Mouse (Mus musculus) left cerebral cortex, adult 11 months (tissue): ENCODE measurements around the gene Ush1g.

ENCODE experiments used
- DNase-seq: peaks from one replicate; pipeline ENCODE4 v3.0.0; 2022; ENCODE audit warnings: low spot score

Gene Ush1g

DNA sequence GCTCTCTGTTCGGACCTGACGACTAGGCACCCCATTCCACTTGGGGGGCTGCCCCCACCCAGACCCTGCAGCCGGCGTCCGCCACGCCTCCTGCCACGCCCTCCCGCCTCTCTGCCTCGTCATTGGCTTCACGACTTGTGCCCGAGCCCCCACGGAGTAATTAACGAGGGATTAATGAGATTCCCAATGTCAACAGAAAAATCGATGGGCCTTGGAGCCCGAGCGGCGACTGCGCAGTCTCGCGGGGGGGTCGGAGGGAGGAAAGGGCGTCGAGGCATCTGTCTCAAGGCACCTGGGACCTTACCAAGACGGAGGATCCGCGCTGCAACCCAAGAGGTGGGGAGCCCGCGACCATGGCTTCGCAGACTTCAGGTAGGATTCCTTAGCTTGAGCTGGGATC, 12.7 kb upstream of the Ush1g start, which contains the start of gene Otop3:
Gene Otop3 (plus strand): TSS at position 201 of the 400 bp plus-strand sequence.
- no peak for DNase-seq

DNA sequence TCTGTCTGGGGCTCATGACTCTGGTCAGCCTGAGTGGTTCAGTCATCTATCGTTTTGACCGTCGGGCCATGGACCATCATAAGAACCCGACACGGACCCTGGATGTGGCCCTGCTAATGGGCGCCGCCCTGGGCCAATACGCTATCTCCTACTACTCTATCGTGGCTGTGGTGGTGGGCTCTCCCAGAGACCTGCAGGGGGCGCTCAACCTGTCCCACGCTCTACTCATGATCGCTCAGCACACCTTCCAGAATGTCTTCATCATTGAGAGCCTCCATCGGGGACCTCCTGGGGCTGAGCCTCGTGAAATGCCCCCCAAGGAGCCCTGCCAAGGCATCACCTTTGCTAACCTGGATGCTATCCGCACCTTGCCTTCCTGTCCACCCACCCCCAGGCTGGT, 7.5 kb upstream of the Ush1g start:
- DNase-seq, result no peak

DNA sequence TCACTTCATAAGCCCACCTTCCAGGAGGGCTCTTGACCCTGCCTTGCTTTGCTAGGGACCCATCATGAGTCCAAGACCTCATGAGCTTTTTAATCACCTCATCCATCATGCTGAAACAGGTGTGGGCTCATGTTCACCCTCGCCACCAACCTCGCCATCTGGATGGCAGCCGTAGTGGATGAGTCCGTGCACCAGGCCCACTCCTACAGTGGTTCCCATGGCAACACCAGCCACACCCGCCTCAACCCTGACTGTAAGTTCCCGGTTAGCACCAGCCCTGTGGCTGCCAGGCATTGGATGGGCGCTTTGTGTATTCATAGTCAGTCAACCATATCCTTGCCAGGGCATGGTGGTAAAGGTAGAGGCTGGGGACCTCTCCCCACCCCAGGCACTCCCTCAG, 4.9 kb upstream of the Ush1g start:
- no peak for DNase-seq

DNA sequence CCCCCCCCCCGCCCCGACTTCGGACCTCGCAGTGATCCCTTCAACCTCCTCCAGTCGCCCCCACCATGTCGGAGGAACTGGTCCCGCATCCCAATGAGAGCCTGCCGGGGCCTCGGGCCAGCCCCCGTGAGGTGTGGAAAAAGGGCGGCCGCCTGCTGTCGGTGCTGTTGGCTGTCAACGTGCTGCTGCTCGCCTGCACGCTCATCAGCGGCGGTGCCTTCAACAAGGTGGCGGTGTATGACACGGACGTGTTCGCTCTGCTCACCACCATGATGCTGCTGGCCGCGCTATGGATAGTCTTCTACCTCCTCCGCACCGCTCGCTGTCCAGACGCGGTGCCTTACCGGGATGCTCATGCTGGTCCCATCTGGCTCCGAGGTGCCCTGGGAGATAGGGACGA, 1.5 kb upstream of the Ush1g start:
- no peak for DNase-seq

DNA sequence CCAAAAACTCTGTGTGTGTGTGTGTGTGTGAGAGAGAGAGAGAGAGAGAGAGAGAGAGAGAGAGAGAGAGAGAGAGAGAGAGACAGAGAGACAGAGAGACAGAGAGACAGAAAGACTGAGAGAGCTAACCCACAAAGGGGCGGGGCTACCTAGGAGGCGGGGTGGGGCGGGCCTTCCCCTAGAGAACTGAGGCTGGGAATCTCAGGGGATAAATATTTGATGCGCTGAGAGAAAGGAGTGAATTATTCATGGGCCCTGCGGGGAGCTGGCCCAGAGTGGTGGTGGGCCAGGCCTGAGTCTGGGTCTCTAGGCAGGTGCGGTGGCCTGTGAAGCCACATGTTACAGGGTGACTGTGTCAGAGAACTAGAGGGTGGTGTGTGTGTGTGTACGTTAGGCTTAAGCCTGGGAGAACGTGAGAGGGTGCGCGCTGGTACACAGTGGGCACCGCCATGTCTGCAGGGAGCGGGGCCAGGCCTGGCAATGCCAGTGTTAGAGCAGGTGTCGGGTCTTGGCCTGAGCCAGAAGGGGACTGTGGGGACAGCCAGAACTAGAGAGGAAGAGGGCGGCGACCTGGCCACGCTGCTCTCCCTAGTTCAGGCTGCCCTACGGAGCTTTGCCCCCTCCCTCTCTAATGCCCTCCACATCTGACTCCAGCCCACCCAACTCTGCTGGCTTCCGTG, 2.0 kb downstream of the Ush1g start:
- DNase-seq, result no peak

DNA sequence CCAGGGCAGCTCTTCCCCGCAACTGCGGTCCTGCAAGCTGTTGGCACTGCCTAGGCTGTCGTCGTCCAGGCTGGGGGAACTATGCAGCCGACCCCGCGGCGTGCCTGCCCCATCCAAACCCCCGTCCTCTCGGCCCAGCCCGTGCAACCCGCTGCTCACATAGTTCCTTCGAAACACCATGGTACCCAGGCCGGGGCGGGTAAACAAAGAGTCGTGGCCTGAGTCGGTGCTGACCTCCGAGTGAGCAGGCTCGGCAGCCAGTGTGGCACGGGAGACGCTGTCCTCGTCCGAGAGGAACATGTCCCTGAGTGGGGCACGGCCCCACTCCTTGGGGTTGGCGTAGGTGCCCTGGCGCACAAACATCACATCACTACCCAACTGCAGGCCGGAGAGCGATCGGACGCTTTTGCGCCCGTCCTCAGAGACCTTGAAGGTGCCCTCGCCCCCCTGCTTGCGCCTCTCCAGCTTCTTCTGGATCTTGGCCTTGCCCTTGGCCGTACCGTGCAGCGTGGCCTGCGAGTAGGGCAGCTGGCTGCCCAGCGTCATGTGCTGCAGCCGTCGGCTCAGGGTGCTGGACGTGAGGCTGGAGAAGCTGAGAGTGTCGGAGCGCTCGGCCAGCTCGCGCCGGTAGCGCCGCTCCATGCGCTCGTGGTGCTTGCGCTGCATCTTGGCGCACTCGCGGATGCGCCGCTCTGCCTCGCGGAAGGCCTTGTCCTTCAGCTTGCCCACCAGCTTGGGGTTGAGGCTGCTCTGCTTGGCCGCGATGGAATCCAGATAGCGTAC, 3.4 kb downstream of the Ush1g start:
- DNase-seq, result no peak

DNA sequence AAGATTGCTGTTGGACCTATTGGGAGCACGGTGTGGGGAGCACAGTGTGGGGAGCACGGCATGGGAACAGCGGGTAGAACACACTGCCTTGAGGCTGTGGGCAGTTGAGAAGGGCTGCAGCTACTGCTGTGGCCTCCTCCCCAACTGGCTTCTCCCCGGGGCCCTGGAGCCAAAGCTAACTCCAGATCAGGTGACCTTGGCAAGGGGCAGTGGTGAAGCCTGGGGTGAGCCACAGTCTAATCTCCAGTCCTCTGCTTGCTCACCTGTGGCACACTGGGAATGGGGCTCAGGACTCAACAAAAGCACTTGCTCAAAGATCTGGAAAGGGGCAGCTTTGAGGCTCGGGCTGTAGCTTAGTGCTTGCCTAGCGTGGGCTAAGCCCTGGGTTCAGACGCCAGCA, 4.6 kb downstream of the Ush1g start:
- DNase-seq, result no peak

DNA sequence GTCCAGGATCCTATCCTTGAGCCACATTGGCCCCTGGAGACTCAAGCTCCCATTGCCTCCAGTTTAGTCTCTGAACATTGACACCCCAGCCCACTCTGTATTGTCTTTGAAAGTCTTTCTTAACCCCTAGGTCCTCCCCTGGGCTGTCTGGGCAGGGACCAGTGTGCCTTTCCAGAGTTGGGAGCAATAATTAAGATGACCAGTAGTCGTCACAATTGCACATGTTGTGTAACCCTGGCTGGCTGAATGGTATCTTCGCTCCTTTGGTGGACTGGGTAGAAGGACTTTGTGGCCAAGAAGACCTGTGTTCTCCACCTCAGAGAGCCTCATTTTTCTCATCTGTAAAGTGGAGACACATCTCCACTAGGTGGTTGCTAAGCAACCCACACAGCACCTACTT, 7.6 kb downstream of the Ush1g start:
- no peak for DNase-seq

DNA sequence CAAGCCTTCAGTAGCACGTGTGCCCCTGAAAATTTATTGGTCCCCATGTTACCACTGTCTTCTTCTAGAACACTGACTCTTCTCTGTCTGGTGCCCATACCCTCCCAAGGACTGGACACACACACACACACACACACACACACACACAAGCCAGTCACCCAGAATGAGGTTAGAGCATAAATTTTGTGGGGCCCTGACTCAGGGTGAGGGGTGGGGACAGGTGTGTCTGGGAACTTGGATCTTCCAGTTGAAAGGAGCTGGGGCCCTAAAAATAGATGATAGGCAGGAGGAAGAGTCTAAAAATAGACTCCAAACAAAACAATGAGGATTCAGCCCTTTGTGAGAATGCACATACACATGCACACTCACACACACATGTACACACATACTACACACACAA, 13.1 kb downstream of the Ush1g start:
- no peak for DNase-seq

DNA sequence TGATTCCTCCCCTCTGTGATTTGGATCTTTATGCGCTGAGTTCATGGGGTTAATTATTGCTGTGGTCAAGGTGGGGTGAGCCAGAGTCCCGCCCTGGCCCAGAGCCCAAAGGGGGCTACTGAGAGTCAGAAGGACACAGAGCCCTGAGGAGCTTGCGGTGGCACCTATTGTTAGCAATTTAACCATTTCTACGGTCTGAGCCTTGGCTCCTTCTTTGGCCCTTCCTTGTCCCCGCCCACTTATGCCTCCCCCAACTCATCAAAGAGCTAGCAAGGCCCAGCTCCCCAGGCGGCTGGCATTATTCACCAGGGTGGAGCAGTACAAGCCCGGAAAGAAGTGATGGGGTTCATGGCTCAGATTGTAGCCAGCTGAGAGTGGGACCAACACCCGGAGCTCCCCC, 15.0 kb downstream of the Ush1g start, which contains the start of gene Otop2:
Gene Otop2 (plus strand): TSS at position 301 of the 400 bp plus-strand sequence.
- DNase-seq, result no peak

DNA sequence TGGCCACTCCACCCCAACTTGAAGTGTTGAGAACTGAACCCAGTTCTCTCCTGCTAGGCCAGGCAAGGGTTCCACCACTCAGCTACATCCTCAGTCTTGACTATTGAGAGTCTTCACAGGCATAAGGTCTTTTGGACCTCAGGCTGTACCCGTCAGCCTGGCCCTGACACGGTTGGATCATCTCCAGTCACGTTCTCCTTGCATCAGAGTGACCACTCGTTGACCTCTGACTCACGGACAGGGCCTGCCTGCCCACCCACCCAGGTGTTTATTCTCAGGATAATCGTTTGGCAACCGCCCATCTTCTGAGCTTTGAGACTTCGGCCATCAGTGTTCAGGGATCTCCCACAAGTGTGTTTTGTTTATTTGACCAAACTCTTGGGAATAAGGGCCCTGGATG, 18.7 kb downstream of the Ush1g start:
- DNase-seq, result no peak

DNA sequence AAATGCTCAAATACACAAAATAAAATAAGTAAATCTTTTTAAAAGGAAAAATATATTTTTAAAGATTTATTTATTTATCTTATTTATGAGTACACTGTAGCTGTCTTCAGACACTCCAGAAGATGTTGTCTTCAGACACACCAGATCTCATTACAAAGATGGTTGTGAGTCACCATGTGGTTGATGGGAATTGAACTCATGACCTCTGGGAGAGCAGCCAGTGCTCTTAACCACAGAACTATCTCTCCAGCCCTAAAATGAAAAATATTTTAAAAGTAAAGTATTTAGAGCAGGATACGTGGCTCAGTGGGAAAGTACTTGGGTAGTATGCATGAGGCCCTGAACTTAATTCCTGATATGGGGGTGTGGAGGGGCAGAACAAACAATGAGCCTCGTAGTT, 20.5 kb downstream of the Ush1g start:
- DNase-seq, result no peak

DNA sequence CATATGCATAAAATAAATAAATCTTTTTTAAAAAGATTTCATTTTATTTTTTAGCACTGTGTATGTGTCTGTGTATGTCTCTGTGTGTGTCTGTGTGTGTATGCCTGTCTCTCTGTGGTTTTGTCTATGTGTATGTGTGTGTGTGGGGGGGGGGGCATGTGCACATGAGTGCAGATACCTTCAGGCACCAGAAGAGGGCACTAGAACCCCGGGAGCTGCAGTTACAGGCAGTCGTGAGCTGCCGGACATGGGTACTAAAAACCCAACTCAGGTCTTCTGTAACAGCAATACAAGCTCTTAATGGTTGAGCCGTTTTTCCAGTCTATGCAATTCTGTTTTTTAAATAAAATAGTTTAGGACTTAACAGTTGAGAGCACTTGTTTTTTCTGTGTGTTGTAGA, 21.1 kb downstream of the Ush1g start:
- no peak for DNase-seq

DNA sequence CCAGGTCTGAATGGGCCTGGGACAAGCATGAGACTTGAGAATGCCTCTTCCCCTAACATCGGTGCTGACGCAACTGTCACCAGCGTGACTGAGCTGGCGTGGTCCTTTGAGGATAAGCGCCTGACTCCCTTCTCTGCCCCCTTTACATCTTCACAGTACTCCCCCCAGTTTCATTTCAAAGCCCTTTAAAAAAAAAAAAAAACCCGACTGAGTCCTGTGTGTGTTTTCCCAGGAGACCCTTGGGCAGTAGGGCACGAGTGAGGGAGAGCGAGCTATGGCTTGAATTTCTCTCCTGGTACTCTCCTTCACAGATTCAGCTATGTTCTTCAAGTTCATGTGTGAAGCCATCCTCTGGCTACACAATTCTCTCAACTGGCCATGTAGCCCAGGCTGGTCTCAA, 23.7 kb downstream of the Ush1g start:
- no peak for DNase-seq

DNA sequence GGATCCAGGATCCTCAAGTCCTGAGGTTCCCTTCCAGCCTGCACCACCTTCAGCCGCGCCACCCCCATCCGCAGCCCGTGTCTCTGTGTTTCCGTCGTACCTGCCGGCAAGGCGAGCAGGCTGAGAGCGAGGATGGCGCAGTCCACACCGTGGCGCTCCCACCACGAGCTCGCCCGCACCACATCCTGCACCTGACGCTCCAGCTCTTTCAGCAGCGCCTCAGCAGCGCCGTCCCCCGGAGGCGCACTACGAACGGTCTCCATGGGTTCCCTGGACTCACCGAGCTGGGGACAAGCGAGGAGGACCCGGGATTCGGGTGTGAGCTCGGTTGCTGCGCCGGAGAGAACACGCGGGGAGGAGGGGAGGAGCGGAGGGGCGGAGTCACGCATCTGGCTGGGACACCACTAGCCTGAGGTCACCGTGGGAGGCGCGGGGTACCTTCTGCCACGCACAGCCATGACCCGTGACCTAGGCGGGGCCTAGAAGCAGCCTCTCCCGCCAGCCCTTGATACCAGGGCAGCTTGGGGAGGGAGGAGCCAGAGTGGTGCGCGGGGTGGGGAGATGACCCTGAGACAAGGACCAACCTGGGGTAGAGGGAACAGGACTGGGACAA, 24.5 kb downstream of the Ush1g start, which contains the start of gene Fads6:
Gene Fads6 (minus strand): TSS at position 450 of the 613 bp plus-strand sequence.
- peak; percentile 77 for DNase-seq

DNA sequence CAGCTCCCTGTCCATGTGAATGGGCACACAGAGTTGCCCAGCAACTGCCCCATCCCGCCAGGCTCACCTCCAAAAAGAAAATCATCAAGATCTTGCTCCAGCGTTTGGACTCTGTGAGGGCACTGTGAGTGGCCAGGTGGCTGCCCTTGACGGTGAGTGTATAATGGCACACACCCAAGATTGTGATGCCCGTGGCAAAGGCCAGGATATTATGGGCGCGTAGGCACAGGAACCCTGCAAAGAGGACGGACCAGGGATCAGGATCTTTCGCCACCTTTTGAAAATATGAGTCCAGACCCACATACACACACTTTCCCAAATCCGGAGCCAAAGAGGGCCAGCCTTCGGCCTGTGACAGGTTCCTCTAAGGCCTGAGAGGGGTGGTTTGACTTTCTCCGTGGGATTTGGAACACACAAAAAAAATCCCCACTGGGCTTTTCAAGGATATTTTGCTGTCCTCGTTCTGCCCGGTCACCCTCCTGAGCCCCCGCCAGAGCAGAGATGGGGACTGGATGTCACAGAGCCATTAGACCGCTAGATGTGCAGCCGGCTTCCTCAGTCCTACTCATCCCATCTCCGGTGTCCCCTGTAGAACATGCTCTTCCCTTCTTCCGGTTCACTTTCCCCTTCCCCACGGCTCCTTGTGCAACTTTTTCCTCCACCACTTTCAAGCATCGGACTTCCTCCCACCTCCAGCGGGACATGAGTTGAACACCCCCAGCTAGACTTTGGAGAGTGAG, 25.2 kb downstream of the Ush1g start:
- DNase-seq, result no peak

DNA sequence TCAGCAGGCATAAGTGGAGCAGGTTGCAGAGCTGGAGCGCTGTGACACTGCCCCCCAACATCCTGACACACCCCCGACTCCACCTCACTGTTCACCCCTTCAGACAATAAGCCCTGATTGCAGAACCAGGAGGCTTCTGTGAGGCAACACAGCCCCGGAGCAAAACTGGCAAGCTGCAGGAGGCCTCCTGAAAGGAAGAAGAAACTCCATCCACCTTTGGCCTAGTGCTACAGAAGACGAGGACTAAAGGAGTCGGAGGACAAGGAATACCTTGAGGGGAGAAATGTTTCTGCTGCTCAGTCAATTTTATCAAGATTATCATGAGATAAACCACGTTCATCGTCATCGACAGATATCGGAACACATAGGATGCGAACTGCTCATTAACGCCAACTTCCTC, 25.9 kb downstream of the Ush1g start:
- DNase-seq, result no peak

DNA sequence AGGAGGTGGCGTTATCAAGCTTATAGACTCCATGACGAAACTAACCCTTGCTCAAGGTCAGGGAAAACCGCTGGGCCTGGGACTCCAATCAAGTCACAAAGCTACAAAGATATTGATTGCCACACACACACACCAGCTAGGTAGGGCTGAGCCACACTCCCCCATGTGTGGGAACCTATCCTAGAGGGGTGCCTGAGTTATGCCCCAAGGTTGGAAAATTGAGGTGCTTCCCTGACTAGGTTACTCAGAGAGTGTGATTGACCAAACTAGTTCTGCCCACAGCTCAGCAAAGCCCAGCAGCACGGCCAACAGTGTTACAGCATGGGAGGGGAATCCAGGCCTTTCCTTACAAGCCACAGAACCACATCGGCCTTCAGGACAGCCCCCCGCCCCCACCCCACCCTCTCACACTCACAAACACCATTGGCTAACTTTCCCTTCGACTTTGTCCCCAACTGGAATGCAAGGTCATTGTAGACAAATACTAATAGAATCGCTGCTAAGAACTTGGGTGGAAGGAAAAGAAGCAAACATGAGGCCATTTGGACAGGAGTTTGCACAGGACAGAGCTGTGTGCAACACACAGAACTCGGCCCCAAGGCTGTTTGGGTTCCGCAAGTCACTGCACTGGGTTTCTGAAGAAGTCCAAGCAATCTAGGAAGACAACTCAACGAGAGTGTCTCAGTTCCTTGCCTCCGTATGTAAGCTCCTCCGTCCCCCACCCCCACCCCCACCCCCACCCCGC, 29.0 kb downstream of the Ush1g start:
- no peak for DNase-seq

DNA sequence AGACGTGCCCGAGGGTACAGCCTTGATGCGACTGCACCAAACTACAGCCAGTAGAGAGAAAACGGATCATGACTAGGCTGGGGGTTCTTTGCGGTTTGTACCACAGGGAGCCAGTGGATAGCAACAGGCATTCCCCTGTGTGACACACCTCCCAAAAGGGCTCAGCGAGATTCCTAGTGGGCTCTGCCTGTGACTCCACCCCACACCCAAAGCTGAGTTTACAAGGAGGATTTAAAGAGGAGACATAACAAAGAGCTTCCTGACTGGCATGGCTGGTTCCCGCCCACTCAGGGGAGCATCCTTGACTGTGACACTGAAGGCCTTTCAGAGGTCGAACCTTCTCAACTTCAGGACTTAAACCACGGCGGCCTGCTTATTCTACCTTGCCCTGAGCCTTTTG, 30.3 kb downstream of the Ush1g start:
- no peak for DNase-seq

DNA sequence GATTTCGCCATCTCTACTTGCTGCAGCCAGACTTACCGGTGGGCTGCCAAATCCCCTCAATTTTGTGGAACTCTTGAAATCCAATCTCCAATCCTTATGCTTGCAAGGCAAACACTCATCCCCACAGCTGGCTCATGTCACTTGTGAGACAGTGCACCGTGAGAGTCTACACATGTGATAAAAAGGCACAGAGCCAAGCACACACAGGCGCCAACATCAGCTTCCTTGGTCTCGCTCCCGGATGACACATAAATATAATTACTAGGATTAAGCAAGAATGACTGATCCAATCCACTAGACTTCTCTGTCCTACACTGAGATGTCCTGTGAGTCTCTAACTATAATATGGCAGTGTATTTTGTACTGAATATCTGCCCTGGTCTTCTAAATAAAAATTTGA, 30.9 kb downstream of the Ush1g start:
- DNase-seq, result no peak

DNA sequence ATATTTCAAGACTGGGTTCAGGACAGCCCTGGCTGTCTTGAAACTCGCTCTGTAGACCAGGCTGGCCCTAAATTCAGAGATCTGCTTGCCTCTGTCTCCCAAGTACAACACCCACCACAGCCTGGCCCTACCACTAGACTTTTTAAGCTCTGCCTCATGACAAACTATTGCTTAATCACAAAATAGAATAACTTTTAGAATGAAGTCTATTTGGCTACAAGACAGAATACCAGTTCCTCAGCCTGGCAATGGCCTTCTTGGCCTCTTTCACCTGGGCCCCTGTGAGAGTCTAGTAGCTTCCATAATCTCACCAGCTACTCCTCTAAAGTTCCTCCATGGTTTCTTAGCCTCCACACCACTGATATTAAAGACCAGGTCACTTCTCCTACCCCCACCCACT, 31.5 kb downstream of the Ush1g start:
- DNase-seq, result no peak

DNA sequence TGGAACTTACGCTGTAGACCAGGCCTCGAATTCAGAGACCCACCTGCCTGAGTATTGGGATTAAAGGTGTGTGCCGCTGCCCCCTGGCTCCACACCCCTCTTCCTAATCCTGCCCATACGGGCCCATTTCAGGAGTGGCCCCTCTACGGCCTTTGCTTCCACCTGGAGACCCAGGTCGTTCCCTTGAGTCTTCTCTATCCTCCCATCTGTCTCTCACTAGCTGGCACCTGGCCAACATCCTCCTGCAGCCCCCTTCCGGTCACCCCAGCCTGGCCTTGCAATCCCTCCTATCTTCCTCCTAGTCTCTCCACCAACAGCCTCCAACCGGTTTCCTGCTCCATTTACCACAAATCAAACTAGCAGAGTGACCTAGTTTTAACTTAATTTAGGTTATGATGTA, 32.0 kb downstream of the Ush1g start:
- DNase-seq, result no peak
